Mouse (Mus musculus): ENCODE data around the gene Cd151.

Gene Cd151

DNA sequence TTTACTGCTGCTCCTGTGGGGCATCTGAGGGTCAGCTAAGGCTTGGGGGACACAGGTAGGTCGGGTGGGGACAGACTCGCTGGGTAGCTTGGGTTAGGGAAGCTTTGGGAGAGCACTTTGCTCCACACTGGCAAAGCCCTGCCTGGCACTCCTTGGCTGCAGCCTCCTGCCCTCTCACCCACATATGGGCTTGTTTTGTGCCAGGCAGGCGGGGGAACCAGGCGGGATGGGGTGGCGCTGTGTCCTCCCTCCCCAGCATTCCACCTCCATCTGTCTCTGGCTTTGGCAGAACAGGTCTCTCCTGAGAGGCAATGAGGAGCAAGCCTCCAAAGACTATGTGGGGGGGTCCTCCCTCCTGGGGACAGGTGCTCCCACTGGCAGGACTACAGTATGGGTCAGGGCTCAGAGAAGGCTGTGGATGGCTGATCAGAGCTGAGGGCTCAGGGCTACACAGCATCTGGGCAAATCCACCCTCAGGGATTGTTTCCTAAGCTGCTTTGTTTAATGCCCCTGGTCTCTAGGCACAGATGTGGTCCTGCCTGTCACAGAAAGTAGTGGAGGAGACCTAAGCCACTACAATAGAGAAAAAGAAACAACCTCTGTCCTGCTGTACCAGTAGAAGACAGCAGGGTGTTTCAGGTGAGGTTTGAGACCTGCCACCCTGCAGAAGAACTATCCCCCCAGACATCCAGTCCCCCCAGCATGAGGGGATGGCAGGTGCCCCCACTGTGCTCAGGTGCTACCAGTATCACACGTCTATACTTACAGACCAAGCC, 34.3 kb upstream of the Cd151 start:
- no peak for DNase-seq (ENCODE audit: low read depth, low spot score)
- peaks cover 5% of the 10 kb centered on the region for H3K36me3 ChIP-seq (ENCODE audit: control insufficient read depth, insufficient read depth, low read length, poor library complexity, severe bottlenecking)
- H3K27me3 ChIP-seq (ENCODE audit: control insufficient read depth, insufficient read depth, low read length, poor library complexity, severe bottlenecking), result no peaks in the 10 kb centered on the region

DNA sequence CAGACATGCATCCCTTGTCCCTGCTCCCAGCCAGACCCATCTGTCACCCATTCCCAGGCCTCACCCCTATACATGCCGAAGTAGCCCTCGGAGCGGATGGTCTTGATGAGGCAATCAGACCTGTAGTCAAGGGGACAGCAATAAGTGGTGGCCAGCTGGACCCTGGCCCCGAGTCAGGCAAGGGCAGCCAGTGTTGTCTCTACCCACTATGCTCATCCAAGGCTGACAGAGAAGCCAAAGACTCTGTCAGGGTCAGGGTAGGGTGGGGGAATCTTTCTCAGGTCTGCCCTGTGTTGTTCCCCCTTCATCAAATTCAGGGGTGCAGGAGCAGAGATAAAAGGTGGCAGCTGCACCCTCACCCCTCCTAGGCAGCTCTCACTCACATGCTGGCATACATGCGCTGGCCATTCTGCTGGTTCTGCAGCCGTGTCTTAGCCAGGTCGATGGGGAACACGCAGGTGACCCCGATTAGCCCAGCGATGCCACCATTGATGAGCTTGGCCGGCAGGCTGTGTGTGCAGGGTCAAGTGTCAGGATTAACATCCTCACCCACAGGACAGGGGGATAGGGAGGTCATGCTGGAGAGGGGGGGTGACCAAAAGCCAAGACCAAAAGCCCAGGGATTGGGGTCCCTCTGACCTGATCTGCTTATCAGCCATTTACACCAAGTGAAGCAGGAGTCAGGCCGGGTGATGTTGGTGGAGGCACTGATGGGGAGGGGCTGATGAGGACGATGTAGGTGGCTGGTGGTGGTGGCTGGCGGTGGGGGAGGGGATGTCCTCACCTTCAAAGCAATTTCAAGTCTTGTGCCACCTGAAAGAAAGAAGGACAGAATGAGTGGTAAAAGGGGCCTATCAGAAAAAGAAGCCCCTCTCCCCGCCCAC, 33.4 kb upstream of the Cd151 start:
- Histone ChIP-seq H3K36me3 (ENCODE audit: control insufficient read depth, insufficient read depth, low read length, poor library complexity, severe bottlenecking) (peaks cover 5% of the 10 kb centered on the region), H3K27me3 (ENCODE audit: control insufficient read depth, insufficient read depth, low read length, poor library complexity, severe bottlenecking) (no peaks in the 10 kb centered on the region)
- DNase-seq (ENCODE audit: low read depth, low spot score), result no peak

GRCm38 (mm10) chr7:141434464-141434863, 32.7 kb upstream of the Cd151 start:
- Histone ChIP-seq H3K27me3 (ENCODE audit: control insufficient read depth, insufficient read depth, low read length, poor library complexity, severe bottlenecking) (no peaks in the 10 kb centered on the region), H3K36me3 (ENCODE audit: control insufficient read depth, insufficient read depth, low read length, poor library complexity, severe bottlenecking) (peaks cover 5% of the 10 kb centered on the region)
- peak; percentile 52 for DNase-seq (ENCODE audit: low read depth, low spot score)

DNA sequence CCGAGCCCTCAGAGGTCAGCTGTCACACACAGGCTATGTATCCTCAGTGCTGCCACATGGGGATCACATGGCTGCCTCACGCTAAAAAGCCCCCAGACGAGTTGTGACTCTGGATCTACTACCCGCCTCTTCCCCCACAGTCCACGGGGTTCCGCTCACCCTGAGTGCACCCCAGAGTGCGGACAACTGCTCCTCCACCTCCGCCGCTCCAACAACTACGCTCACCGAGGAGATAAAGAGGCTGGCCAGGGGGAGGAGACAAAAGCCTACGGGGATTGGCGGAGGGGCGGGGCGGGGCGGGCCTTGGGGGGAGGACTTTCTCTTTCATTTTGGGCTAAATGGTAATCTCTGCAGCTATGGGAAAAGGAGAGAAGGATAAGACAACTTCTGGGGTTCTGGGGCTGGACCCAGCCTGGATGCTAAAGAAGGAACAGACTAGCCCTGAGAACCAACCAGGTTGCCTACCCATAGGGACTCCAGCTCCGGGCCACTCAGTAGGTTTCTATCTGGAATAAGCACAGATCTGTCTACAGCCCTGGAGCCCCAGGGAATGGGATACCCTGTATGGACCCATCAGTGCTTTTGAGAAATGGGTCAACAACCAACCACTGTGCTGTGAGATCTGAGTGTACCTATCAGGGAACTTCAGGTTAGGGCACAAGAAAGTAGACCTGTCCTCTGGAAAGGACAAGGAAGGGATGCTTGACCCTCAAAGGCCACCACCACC, 31.9 kb upstream of the Cd151 start:
- Histone ChIP-seq H3K27me3 (ENCODE audit: control insufficient read depth, insufficient read depth, low read length, poor library complexity, severe bottlenecking) (no peaks in the 10 kb centered on the region), H3K36me3 (ENCODE audit: control insufficient read depth, insufficient read depth, low read length, poor library complexity, severe bottlenecking) (peaks cover 5% of the 10 kb centered on the region)
- DNase-seq (ENCODE audit: low read depth, low spot score), result peak; percentile 76

GRCm38 (mm10) chr7:141435856-141436522, 31.2 kb upstream of the Cd151 start:
- DNase-seq (ENCODE audit: low read depth, low spot score), result no peak
- H3K36me3 ChIP-seq (ENCODE audit: control insufficient read depth, insufficient read depth, low read length, poor library complexity, severe bottlenecking), result peaks cover 5% of the 10 kb centered on the region

DNA sequence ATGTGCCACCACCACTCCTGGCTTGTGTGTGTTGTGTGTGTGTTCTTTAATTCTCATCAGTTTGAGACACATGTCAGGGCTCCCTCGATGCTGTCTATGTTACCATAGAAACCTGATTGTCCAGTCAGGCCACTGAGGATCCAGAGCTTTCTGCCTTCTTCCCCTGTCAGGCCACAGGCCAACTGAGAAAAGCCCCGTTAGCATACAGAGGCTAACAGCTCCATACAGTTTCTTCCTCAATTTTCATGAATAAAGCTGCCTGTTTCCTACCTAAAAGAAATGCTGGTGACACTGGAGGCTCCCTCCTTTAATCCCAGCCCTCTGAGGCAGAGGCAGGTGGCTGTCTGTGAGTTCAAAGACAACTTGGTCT, 30.7 kb upstream of the Cd151 start:
- DNase-seq (ENCODE audit: low read depth, low spot score), result no peak
- H3K36me3 ChIP-seq (ENCODE audit: control insufficient read depth, insufficient read depth, low read length, poor library complexity, severe bottlenecking), result peaks cover 5% of the 10 kb centered on the region
- no peaks in the 10 kb centered on the region for H3K27me3 ChIP-seq (ENCODE audit: control insufficient read depth, insufficient read depth, low read length, poor library complexity, severe bottlenecking)

More at GRCm38 (mm10) chr7:141435856-141436522, 31.2 kb upstream of the Cd151 start:
- H3K27me3 ChIP-seq (ENCODE audit: control insufficient read depth, insufficient read depth, low read length, poor library complexity, severe bottlenecking), result no peaks in the 10 kb centered on the region

DNA sequence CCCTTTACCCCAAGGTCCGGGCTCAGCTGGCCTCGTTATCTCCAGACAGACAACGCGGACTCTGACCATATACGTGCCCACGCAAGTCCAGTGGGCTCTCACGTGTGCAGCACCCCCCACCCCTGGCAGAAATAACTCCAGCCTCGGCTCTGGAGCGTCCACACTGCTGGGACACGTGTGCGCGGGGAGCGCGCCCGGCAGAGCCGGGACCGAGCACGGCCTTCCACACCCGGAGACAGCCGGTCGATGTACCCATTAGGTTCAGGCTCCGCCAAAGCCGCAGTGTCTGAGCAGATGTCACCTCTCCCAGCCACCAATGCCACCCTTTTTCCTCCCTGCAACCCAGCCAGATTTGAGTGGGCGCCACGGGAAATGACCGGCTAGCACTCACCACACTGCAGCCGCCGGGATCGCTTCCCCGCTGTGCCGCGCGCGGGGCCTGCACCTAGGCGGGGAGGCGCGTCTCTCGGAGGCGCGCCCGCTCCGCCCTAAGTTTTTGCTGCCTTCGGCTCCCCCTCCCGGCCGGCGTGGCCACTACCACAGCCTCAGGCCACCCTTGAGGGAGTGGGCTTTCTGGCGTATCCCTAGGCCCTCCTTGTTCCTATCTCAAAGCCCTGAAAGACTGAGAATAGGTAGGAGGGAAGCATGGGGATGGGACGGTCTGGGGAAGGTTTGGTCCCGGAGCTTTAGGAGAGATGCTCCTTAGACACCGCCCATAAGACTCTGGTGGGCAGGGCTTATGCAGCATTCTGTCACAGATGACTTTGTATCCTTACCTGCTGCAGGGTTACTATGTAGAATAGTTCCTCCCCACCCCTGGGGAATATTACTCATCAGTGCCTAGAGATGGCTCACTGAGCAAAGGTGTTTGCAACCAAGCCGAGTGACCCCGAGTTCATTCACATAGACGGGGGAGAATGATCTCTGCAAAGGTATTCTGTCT, 29.7 kb upstream of the Cd151 start, which contains the start of gene Slc25a22:
TSS of gene Slc25a22 (minus strand) at position 715 of the 943 bp plus-strand sequence.
- H3K27me3 ChIP-seq (ENCODE audit: control insufficient read depth, insufficient read depth, low read length, poor library complexity, severe bottlenecking), result no peaks in the 10 kb centered on the region
- peak; percentile 81 for DNase-seq (ENCODE audit: low read depth, low spot score)
- H3K36me3 ChIP-seq (ENCODE audit: control insufficient read depth, insufficient read depth, low read length, poor library complexity, severe bottlenecking), result peaks cover 1% of the 10 kb centered on the region

GRCm38 (mm10) chr7:141438201-141438968, 28.8 kb upstream of the Cd151 start:
- no peak for DNase-seq (ENCODE audit: low read depth, low spot score)
- Histone ChIP-seq H3K36me3 (ENCODE audit: control insufficient read depth, insufficient read depth, low read length, poor library complexity, severe bottlenecking) (no peaks in the 10 kb centered on the region; the same call in 1 of the 2 replicates), H3K27me3 (ENCODE audit: control insufficient read depth, insufficient read depth, low read length, poor library complexity, severe bottlenecking) (no peaks in the 10 kb centered on the region)

DNA sequence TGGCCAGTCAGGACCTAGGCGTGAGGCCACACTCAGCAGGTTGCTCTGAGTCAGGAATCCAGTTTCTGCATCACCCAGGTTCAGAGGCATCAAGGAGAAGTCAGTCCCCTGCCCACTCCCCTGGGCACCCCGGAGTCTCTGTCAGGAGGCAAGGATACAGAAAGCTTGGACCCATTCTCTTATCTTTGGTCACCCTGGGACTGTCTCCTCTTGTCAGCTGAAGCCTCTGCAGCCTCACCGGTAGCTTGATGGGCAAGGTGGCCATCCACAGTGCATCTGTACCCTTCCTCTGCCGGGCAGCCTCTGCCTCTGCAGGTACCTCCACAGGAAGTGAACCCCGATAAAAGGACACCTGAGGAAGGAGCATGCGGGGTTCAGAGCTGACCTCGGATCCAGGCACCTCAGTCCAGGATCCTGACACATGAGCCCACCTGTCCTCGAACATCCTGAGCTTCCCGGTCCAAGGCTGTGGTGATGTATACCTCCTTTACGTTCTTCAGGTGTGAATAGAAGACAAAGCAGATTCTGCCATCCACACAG, 28.0 kb upstream of the Cd151 start:
- Histone ChIP-seq H3K36me3 (ENCODE audit: control insufficient read depth, insufficient read depth, low read length, poor library complexity, severe bottlenecking) (no peaks in the 10 kb centered on the region), H3K27me3 (ENCODE audit: control insufficient read depth, insufficient read depth, low read length, poor library complexity, severe bottlenecking) (no peaks in the 10 kb centered on the region)
- no peak for DNase-seq (ENCODE audit: low read depth, low spot score)

- H3K27me3 ChIP-seq (ENCODE audit: control insufficient read depth, insufficient read depth, low read length, poor library complexity, severe bottlenecking), result no peaks in the 10 kb centered on the region
- no peak for DNase-seq (ENCODE audit: low read depth, low spot score)
- H3K36me3 ChIP-seq (ENCODE audit: control insufficient read depth, insufficient read depth, low read length, poor library complexity, severe bottlenecking), result no peaks in the 10 kb centered on the region
Observed at GRCm38 (mm10) chr7:141439811-141440210, 27.4 kb upstream of the Cd151 start.

DNA sequence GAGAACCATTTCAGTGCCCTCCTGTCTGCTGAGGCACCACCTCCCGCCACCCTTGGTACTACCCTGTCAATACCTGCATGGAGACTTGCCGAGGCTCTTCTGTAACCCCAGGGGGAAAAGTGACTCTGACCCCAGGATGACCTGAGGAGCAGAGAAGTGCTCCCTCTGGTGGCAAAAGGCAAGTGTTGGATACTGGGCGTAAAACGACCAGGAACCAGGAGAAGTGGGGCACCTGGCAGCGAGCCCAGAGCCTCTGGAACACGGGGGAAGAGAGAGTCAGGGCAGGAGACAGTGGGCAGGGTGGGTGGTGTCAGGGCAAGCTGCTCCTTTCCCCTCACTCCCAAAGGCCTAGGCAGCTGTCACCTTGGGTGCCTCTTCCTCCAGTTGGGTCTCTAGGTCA, 26.6 kb upstream of the Cd151 start:
- Histone ChIP-seq H3K36me3 (ENCODE audit: control insufficient read depth, insufficient read depth, low read length, poor library complexity, severe bottlenecking) (no peaks in the 10 kb centered on the region), H3K27me3 (ENCODE audit: control insufficient read depth, insufficient read depth, low read length, poor library complexity, severe bottlenecking) (no peaks in the 10 kb centered on the region)
- DNase-seq (ENCODE audit: low read depth, low spot score), result peak; percentile 72

DNA sequence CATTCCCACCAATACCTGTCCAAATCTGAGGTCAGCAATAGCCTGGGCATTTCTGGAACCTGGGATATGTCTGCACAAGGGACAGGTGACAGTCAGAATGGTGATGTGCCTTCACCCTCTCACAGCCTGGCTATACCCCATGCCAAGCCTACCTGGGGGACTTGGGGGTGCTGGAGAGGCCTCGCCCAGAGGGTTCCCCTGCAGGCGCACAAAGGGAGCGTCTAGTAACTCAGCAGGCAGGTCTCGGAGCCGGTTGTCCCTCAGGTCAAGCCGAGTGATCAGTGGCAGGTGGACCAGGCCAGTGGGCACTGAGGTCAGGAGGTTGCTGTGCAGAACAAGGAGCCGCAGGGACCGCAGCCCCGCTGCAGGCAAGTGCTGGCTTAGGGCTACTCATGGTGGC, 25.7 kb upstream of the Cd151 start:
- DNase-seq (ENCODE audit: low read depth, low spot score), result no peak
- no peaks in the 10 kb centered on the region for H3K36me3 ChIP-seq (ENCODE audit: control insufficient read depth, insufficient read depth, low read length, poor library complexity, severe bottlenecking)
- H3K27me3 ChIP-seq (ENCODE audit: control insufficient read depth, insufficient read depth, low read length, poor library complexity, severe bottlenecking), result no peaks in the 10 kb centered on the region

GRCm38 (mm10) chr7:141442199-141442598, 25.0 kb upstream of the Cd151 start:
- H3K27me3 ChIP-seq (ENCODE audit: control insufficient read depth, insufficient read depth, low read length, poor library complexity, severe bottlenecking), result no peaks in the 10 kb centered on the region
- DNase-seq (ENCODE audit: low read depth, low spot score), result no peak
- no peaks in the 10 kb centered on the region for H3K36me3 ChIP-seq (ENCODE audit: control insufficient read depth, insufficient read depth, low read length, poor library complexity, severe bottlenecking)

Measured in splenic B cell, adult 2 months (primary cell).